Mouse (Mus musculus) heart, embryonic 14.5 days (tissue): ENCODE measurements around the gene Lrrtm3. TPM values are rescaled to one million over a fixed set of nuclear protein-coding genes. Genes with fewer than 3 reads are reported as not detected.

Experiments
- ATAC-seq: fragments of 200-750 bp; cut with Nextera tagmentation; 2 replicates; pipeline ENCODE4 v1.8.0; 2017; ENCODE audit warnings: low read depth, moderate TSS enrichment; ENCODE audit not compliant: insufficient number of reproducible peaks, insufficient read depth, low FRiP score
- H3K27ac ChIP-seq, 2 experiments: fragments of 200-500 bp in 1 of 2; fragments of 300-500 bp in 1 of 2; sonication (generic) in 1 of 2; replicated peaks in 1 of 2; 2 replicates each; pipeline ENCODE4 v1.5.1; 2012 to 2014; ENCODE audit warnings: low read depth in 2 of 2, low read length in 2 of 2, control low read depth in 1 of 2, mild to moderate bottlenecking in 1 of 2, mixed read lengths in 1 of 2; ENCODE audit not compliant: control insufficient read depth in 1 of 2, insufficient read depth in 1 of 2
- H3K27me3 ChIP-seq: fragments of 300-500 bp; sonication (generic); 2 replicates; pipeline ENCODE4 v1.6.1; 2014; ENCODE audit warnings: mild to moderate bottlenecking, low read length, control low read depth; ENCODE audit not compliant: control insufficient read depth, insufficient read depth
- H3K36me3 ChIP-seq: fragments of 300-500 bp; sonication (generic); 2 replicates; pipeline ENCODE4 v1.6.1; 2014; ENCODE audit warnings: mild to moderate bottlenecking, control low read depth, low read length, mixed read lengths; ENCODE audit not compliant: control insufficient read depth, insufficient read depth
- H3K4me1 ChIP-seq, 2 experiments: fragments of 200-500 bp in 1 of 2; fragments of 300-500 bp in 1 of 2; sonication (generic) in 1 of 2; 2 replicates each; pipeline ENCODE4 v1.6.1; 2012 to 2014; ENCODE audit warnings: low read length in 2 of 2, control low read depth in 1 of 2, mixed read lengths in 1 of 2; ENCODE audit not compliant: control insufficient read depth in 2 of 2, insufficient read depth in 2 of 2
- H3K4me2 ChIP-seq: fragments of 300-500 bp; sonication (generic); 2 replicates; pipeline ENCODE4 v1.6.1; 2014; ENCODE audit warnings: mild to moderate bottlenecking, low read length
- H3K4me3 ChIP-seq, 2 experiments: fragments of 200-500 bp in 1 of 2; fragments of 300-500 bp in 1 of 2; sonication (generic) in 1 of 2; 2 replicates each; pipeline ENCODE4 v1.5.1; 2012 to 2014; ENCODE audit warnings: low read length in 2 of 2, mild to moderate bottlenecking in 2 of 2, control low read depth in 1 of 2, low read depth in 1 of 2, moderate library complexity in 1 of 2; ENCODE audit not compliant: control insufficient read depth in 1 of 2, insufficient read depth in 1 of 2
- H3K9ac ChIP-seq: fragments of 300-500 bp; sonication (generic); 2 replicates; pipeline ENCODE4 v1.6.1; 2014; ENCODE audit warnings: mild to moderate bottlenecking, low read length
- H3K9me3 ChIP-seq: fragments of 300-500 bp; sonication (generic); 2 replicates; pipeline ENCODE4 v1.6.1; 2016; ENCODE audit warnings: low read length, control low read depth; ENCODE audit not compliant: control insufficient read depth
- WGBS: fragments of 180-500 bp; shearing (Covaris S2); extraction: QIAGEN DNeasy Blood & Tissue Kit; methylation state at CpG from one replicate; pipeline ENCODE4 v1.1.7; 2014; 5-methylcytosine and 5-hydroxymethylcytosine counted together
- polyA plus RNA-seq: library from polyadenylated mRNA; unstranded; fragments of >200 nt; fragmentation: Nextera tagmentation; extraction: Ambion mirVana; gene quantifications from 2 replicates; pipeline ENCODE4 v1.2.1, GENCODE M21; 2014

Lrrtm3 gene
- polyA plus RNA-seq, 1 experiment from 2014 or later: 0.99 TPM

- ATAC-seq: peak; percentile 71; the same call in 1 of the 2 replicates
- no peaks in the 10 kb centered on the region for H3K27me3 ChIP-seq
- H3K4me3 ChIP-seq: peak overlapping the region; percentile 38 to 43
- no peaks in the 10 kb centered on the region for H3K36me3 ChIP-seq
- H3K4me1 ChIP-seq: peaks cover 7 to 10% of the 10 kb centered on the region in 2 experiments; a peak in 2 of 4 replicates
- WGBS: 25% methylated on average over 23 of the region's 23 CpGs
- H3K9ac ChIP-seq: peak overlapping the region; percentile 64
- peak overlapping the region; percentile 20 to 66 for H3K27ac ChIP-seq
- peak overlapping the region; percentile 74 for H3K4me2 ChIP-seq
- H3K9me3 ChIP-seq: no peaks in the 10 kb centered on the region
These were observed 203.5 kb downstream of the Lrrtm3 start for GRCm38 (mm10) chr10:63886449-63887088.

- no peaks in the 10 kb centered on the region for H3K36me3 ChIP-seq
- no peak overlapping the region for H3K4me3 ChIP-seq
- no peak overlapping the region for H3K27ac ChIP-seq
These were observed 209.6 kb downstream of the Lrrtm3 start for GRCm38 (mm10) chr10:63880462-63880903.

More at GRCm38 (mm10) chr10:63880462-63880903, 209.6 kb downstream of the Lrrtm3 start:
- no peak for ATAC-seq
- H3K9me3 ChIP-seq: no peaks in the 10 kb centered on the region
- 88% methylated on average over 5 of the region's 5 CpGs for WGBS
- no peaks in the 10 kb centered on the region for H3K27me3 ChIP-seq
- no peak overlapping the region for H3K4me2 ChIP-seq
- H3K4me1 ChIP-seq: peaks cover 3 to 6% of the 10 kb centered on the region in 2 experiments; a peak in 1 of 4 replicates
- no peak overlapping the region for H3K9ac ChIP-seq

Other genes with a start within 250 kb of the Lrrtm3 start
- 5.1 and 6.5 TPM in 2 replicates for gene Gm10118, start 162.8 kb downstream of the Lrrtm3 start, polyA plus RNA-seq